Mouse (Mus musculus): Measurements from ENCODE around the gene Frmd5.

DNA sequence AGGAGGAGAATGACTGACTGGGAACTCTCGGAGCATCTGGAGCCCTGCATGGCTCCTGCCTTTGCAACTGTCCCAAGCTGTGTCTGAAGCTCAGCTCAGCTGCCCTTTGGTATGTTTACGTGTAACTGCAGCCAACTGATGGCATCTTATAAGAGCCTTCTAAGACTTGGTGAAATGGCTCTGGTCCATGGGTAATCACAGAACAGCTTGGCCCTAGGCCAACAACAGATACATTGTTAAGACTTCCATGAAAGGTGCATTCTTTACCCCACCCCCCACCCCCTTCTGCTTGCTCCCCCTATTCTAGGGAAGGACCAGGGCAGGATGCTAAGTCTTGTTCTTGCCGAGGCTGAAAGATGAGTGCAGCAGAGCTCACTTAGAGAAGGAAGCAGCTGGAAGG, 212.8 kb downstream of the Frmd5 start:
- TF ChIP-seq POLR2A (IDR thresholded peaks at IDR 0.05; ENCODE audit: low read depth, low read length), result no peak
- TF ChIP-seq CTCF (IDR thresholded peaks at IDR 0.05; ENCODE audit: borderline replicate concordance, insufficient read depth, low read length), result no peak
